Mouse (Mus musculus) layer of hippocampus, postnatal 10 days (tissue): ENCODE measurements around the gene Thrb. TPM values are rescaled to one million over a fixed set of nuclear protein-coding genes. Genes with fewer than 3 reads are reported as not detected.

Experiments used
- DNase-seq, 2 experiments: peaks; one replicate each; pipeline ENCODE4 v3.0.0; 2021; ENCODE audit warnings: low spot score in 2 of 2
- total RNA-seq, 2 experiments: library from RNA; stranded (reverse); gene quantifications; 2 replicates each; pipeline ENCODE4 v1.2.3; 2021

Gene Thrb
- total RNA-seq, 2 experiments from 2014 or later: 33.2 to 34.1 TPM

- no peak for DNase-seq
Measured at GRCm38 (mm10) chr14:17781921-17782320, 121.9 kb downstream of the Thrb start.

- DNase-seq: no peak
Measured at GRCm38 (mm10) chr14:17784207-17784806, 124.2 kb downstream of the Thrb start.

- no peak for DNase-seq
Measured at GRCm38 (mm10) chr14:17785370-17785769, 125.3 kb downstream of the Thrb start.

GRCm38 (mm10) chr14:17786249-17786648 lies 126.2 kb downstream of the Thrb start:
- no peak for DNase-seq

GRCm38 (mm10) chr14:17803934-17804602 lies 144.0 kb downstream of the Thrb start:
- no peak for DNase-seq

- DNase-seq: no peak
Measured at GRCm38 (mm10) chr14:17811051-17811450, 151.0 kb downstream of the Thrb start.

- DNase-seq: no peak
Measured at GRCm38 (mm10) chr14:17812414-17812813, 152.4 kb downstream of the Thrb start.

- DNase-seq: peak; percentile 37 to 52
Measured at GRCm38 (mm10) chr14:17815103-17815502, 155.0 kb downstream of the Thrb start.

- no peak for DNase-seq
Measured at GRCm38 (mm10) chr14:17818086-17818485, 158.0 kb downstream of the Thrb start.

- DNase-seq: no peak
Measured at GRCm38 (mm10) chr14:17822754-17823153, 162.7 kb downstream of the Thrb start.

GRCm38 (mm10) chr14:17827401-17827800 lies 167.3 kb downstream of the Thrb start:
- DNase-seq: peak in 1 of 2 experiments; percentile 23

GRCm38 (mm10) chr14:17835738-17836137 lies 175.7 kb downstream of the Thrb start:
- DNase-seq: no peak

- DNase-seq: no peak
Measured at GRCm38 (mm10) chr14:17836766-17837165, 176.7 kb downstream of the Thrb start.

- DNase-seq: no peak
Measured at GRCm38 (mm10) chr14:17845003-17845697, 185.1 kb downstream of the Thrb start.

- DNase-seq: no peak
Measured at GRCm38 (mm10) chr14:17845871-17846270, 185.8 kb downstream of the Thrb start.

- no peak for DNase-seq
Measured at GRCm38 (mm10) chr14:17846700-17847099, 186.6 kb downstream of the Thrb start.

GRCm38 (mm10) chr14:17847211-17847610 lies 187.2 kb downstream of the Thrb start:
- no peak for DNase-seq

- DNase-seq: no peak
Measured at GRCm38 (mm10) chr14:17850355-17850754, 190.3 kb downstream of the Thrb start.

- DNase-seq: no peak
Measured at GRCm38 (mm10) chr14:17852236-17852635, 192.2 kb downstream of the Thrb start.

- no peak for DNase-seq
Measured at GRCm38 (mm10) chr14:17859790-17860385, 199.8 kb downstream of the Thrb start.

- no peak for DNase-seq
Measured at GRCm38 (mm10) chr14:17862651-17863050, 202.6 kb downstream of the Thrb start.
